Mouse (Mus musculus): ENCODE results near the gene Urb2. TPM values are rescaled to one million over a fixed set of nuclear protein-coding genes. Genes with fewer than 3 reads are reported as not detected.
A peak's percentile ranks its signal among the peaks of the same experiment; 100 is the strongest.
"Not testable (repeated sequence)": the region's sequence is repeated elsewhere in the genome, so short reads cannot be mapped to it uniquely, and the experiment has no call there.

Urb2 gene
- polyA plus RNA-seq, 1 experiment: 9.8 TPM

DNA sequence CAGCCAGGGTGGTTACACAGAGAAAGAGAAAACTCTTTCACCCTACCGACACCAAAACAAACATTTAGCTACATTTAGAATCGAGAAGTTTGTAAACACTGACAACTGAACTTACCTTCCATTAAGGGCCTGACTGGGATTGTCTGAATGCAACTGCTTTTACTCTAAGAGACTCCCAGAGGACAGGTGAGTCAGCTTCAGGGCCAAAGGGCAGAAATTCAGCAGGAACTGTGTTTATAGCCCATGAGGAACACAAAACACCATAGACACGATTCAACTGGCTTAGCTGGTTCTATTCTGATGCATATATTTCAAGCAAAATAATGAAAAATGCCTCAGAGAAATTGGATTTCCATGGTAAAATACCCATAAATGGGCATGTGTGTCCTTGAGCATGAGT, 6.6 kb upstream of the Urb2 start:
- Histone ChIP-seq H3K79me2 (ENCODE audit: control insufficient read depth, insufficient read depth) (peaks cover 99% of the 10 kb centered on the region), H3K27me3 (ENCODE audit: control insufficient read depth, insufficient read depth, insufficient read length) (no peaks in the 10 kb centered on the region), H3ac (ENCODE audit: control insufficient read depth, insufficient read length, low read depth) (no peak overlapping the region), H3K36me3 (ENCODE audit: control insufficient read depth, insufficient read depth) (peaks cover 4% of the 10 kb centered on the region), H3K79me3 (ENCODE audit: low read depth) (peaks cover 86% of the 10 kb centered on the region), H3K4me3 (ENCODE audit: insufficient read depth, poor library complexity, severe bottlenecking) (no peak overlapping the region)
- TF ChIP-seq MYOD1 (IDR thresholded peaks at IDR 0.05; ENCODE audit: control insufficient read depth, insufficient read length, low read depth) (no peak), USF1 (IDR thresholded peaks at IDR 0.05; ENCODE audit: low read depth) (no peak), MAX (IDR thresholded peaks at IDR 0.05) (no peak), MYOG (IDR thresholded peaks at IDR 0.05; ENCODE audit: control insufficient read depth, extremely low read depth, insufficient read length) (no peak), FOSL1 (IDR thresholded peaks at IDR 0.05; ENCODE audit: insufficient read depth, low read length, poor library complexity, severe bottlenecking) (no peak), CEBPB (IDR thresholded peaks at IDR 0.05; ENCODE audit: low read depth) (no peak), CTCF (IDR thresholded peaks at IDR 0.05; ENCODE audit: control insufficient read depth, insufficient read depth, insufficient read length) (no peak)

GRCm38 (mm10) chr8:124019782-124020181, 1.5 kb upstream of the Urb2 start:
- no peaks in the 10 kb centered on the region for H3K27me3 ChIP-seq (ENCODE audit: control insufficient read depth, insufficient read depth, insufficient read length)
- peaks cover 92% of the 10 kb centered on the region for H3K79me2 ChIP-seq (ENCODE audit: control insufficient read depth, insufficient read depth)
- TF ChIP-seq FOSL1 (IDR thresholded peaks at IDR 0.05; ENCODE audit: insufficient read depth, low read length, poor library complexity, severe bottlenecking): no peak
- TF ChIP-seq CEBPB (IDR thresholded peaks at IDR 0.05; ENCODE audit: low read depth): no peak
- TF ChIP-seq USF1 (IDR thresholded peaks at IDR 0.05; ENCODE audit: low read depth): no peak
- TF ChIP-seq MYOD1 (IDR thresholded peaks at IDR 0.05; ENCODE audit: control insufficient read depth, insufficient read length, low read depth): no peak
- TF ChIP-seq MAX (IDR thresholded peaks at IDR 0.05): no peak
- no peak for TF ChIP-seq CTCF (IDR thresholded peaks at IDR 0.05; ENCODE audit: control insufficient read depth, insufficient read depth, insufficient read length)
- no peak for TF ChIP-seq MYOG (IDR thresholded peaks at IDR 0.05; ENCODE audit: control insufficient read depth, extremely low read depth, insufficient read length)
- peaks cover 79% of the 10 kb centered on the region for H3K79me3 ChIP-seq (ENCODE audit: low read depth)
- H3K36me3 ChIP-seq (ENCODE audit: control insufficient read depth, insufficient read depth): peaks cover 16% of the 10 kb centered on the region
- peak overlapping the region; percentile 8 for H3K4me3 ChIP-seq (ENCODE audit: insufficient read depth, poor library complexity, severe bottlenecking)
- peak overlapping the region; percentile 5 for H3ac ChIP-seq (ENCODE audit: control insufficient read depth, insufficient read length, low read depth)

DNA sequence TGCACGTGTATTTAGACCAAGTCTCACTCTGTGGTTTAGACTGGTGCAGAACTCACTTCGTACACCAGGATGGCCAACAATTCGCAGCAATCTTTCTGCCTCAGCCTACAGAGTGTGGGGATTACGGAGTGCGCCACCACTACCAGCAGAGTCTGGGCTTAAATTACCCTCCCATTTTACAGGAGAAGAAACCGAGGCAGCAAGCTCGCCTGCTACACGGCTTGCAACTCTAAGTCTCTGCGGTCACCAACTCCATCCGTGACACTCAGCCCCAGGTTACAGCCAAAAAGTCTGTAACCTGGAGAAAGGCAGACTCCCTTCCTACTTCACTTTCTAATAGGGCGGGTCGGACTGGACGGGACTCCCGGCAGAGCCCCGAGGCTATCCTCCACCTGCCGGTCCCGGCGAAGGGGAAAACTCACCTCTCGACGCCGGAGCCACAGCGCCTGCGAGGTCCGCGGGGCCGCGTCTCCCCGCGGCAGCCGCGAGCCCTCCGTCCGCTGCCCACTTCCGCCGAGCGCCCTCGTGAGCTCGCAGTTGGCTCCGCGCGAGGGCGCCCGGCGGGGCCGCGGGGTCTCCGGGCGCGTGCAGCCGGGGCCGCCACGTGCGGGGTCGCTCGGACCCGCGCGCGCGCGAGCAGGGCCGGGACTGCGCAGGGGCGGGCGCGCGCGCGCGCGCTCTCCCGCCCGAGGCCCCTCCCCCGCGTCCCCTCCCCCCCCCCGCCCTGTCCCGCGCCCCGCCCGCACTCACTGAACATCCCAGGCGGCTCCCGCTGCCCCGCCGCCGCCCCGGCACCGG, 670 bp upstream of the Urb2 start:
- TF ChIP-seq FOSL1 (IDR thresholded peaks at IDR 0.05; ENCODE audit: insufficient read depth, low read length, poor library complexity, severe bottlenecking) (no peak), MAX (IDR thresholded peaks at IDR 0.05) (peak; percentile 93), MYOG (IDR thresholded peaks at IDR 0.05; ENCODE audit: control insufficient read depth, extremely low read depth, insufficient read length) (no peak), CEBPB (IDR thresholded peaks at IDR 0.05; ENCODE audit: low read depth) (no peak), MYOD1 (IDR thresholded peaks at IDR 0.05; ENCODE audit: control insufficient read depth, insufficient read length, low read depth) (no peak), CTCF (IDR thresholded peaks at IDR 0.05; ENCODE audit: control insufficient read depth, insufficient read depth, insufficient read length) (peak; percentile 3), USF1 (IDR thresholded peaks at IDR 0.05; ENCODE audit: low read depth) (no peak)
- H3K79me3 ChIP-seq (ENCODE audit: low read depth): peaks cover 73% of the 10 kb centered on the region
- H3K27me3 ChIP-seq (ENCODE audit: control insufficient read depth, insufficient read depth, insufficient read length): no peaks in the 10 kb centered on the region
- peaks cover 25% of the 10 kb centered on the region for H3K36me3 ChIP-seq (ENCODE audit: control insufficient read depth, insufficient read depth)
- peaks cover 84% of the 10 kb centered on the region for H3K79me2 ChIP-seq (ENCODE audit: control insufficient read depth, insufficient read depth)
- peak overlapping the region; percentile 88 for H3K4me3 ChIP-seq (ENCODE audit: insufficient read depth, poor library complexity, severe bottlenecking)
- H3ac ChIP-seq (ENCODE audit: control insufficient read depth, insufficient read length, low read depth): peak overlapping the region; percentile 94

DNA sequence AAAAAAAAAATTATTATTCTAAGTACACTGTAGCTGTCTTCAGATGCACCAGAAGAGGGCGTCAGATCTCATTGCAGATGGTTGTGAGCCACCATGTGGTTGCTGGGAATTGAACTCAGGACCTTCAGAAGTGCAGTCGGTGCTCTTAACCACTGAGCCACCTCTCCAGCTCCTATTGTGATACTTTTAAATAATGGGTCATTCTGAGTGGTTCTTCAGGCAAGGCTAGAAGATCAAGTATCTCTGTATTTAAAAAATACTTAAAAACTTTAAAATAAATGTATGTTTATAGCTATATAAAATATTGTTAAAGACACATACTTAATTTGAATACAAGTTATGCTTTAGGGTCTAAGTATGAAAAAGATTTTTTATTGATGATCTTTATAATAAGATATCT, 5.0 kb downstream of the Urb2 start:
- not testable (repeated sequence) for H3K27me3 ChIP-seq (ENCODE audit: control insufficient read depth, insufficient read depth, insufficient read length); H3K4me3 ChIP-seq (ENCODE audit: insufficient read depth, poor library complexity, severe bottlenecking); H3ac ChIP-seq (ENCODE audit: control insufficient read depth, insufficient read length, low read depth)
- Histone ChIP-seq H3K79me2 (ENCODE audit: control insufficient read depth, insufficient read depth) (peaks cover 59% of the 10 kb centered on the region), H3K79me3 (ENCODE audit: low read depth) (peaks cover 27% of the 10 kb centered on the region), H3K36me3 (ENCODE audit: control insufficient read depth, insufficient read depth) (peaks cover 75% of the 10 kb centered on the region)

- TF ChIP-seq CTCF (IDR thresholded peaks at IDR 0.05; ENCODE audit: control insufficient read depth, insufficient read depth, insufficient read length) (no peak), USF1 (IDR thresholded peaks at IDR 0.05; ENCODE audit: low read depth) (no peak), MYOG (IDR thresholded peaks at IDR 0.05; ENCODE audit: control insufficient read depth, extremely low read depth, insufficient read length) (no peak), MYOD1 (IDR thresholded peaks at IDR 0.05; ENCODE audit: control insufficient read depth, insufficient read length, low read depth) (no peak), MAX (IDR thresholded peaks at IDR 0.05) (no peak), CEBPB (IDR thresholded peaks at IDR 0.05; ENCODE audit: low read depth) (no peak)
- H3K36me3 ChIP-seq (ENCODE audit: control insufficient read depth, insufficient read depth): peaks cover 76% of the 10 kb centered on the region
- no peak overlapping the region for H3K4me3 ChIP-seq (ENCODE audit: insufficient read depth, poor library complexity, severe bottlenecking)
- peaks cover 13% of the 10 kb centered on the region for H3K79me3 ChIP-seq (ENCODE audit: low read depth)
- no peaks in the 10 kb centered on the region for H3K27me3 ChIP-seq (ENCODE audit: control insufficient read depth, insufficient read depth, insufficient read length)
- H3K79me2 ChIP-seq (ENCODE audit: control insufficient read depth, insufficient read depth): peaks cover 47% of the 10 kb centered on the region
- no peak overlapping the region for H3ac ChIP-seq (ENCODE audit: control insufficient read depth, insufficient read length, low read depth)
Observed at GRCm38 (mm10) chr8:124027831-124028230, 6.5 kb downstream of the Urb2 start.

GRCm38 (mm10) chr8:124033400-124033799, 12.1 kb downstream of the Urb2 start:
- Histone ChIP-seq H3ac (ENCODE audit: control insufficient read depth, insufficient read length, low read depth) (no peak overlapping the region), H3K79me2 (ENCODE audit: control insufficient read depth, insufficient read depth) (peaks cover 26% of the 10 kb centered on the region), H3K4me3 (ENCODE audit: insufficient read depth, poor library complexity, severe bottlenecking) (no peak overlapping the region), H3K79me3 (ENCODE audit: low read depth) (no peaks in the 10 kb centered on the region), H3K27me3 (ENCODE audit: control insufficient read depth, insufficient read depth, insufficient read length) (no peaks in the 10 kb centered on the region), H3K36me3 (ENCODE audit: control insufficient read depth, insufficient read depth) (peaks cover 70% of the 10 kb centered on the region)
- no peak for TF ChIP-seq FOSL1 (IDR thresholded peaks at IDR 0.05; ENCODE audit: insufficient read depth, low read length, poor library complexity, severe bottlenecking)
- TF ChIP-seq USF1 (IDR thresholded peaks at IDR 0.05; ENCODE audit: low read depth): no peak
- no peak for TF ChIP-seq CEBPB (IDR thresholded peaks at IDR 0.05; ENCODE audit: low read depth)
- no peak for TF ChIP-seq MAX (IDR thresholded peaks at IDR 0.05)
- no peak for TF ChIP-seq MYOD1 (IDR thresholded peaks at IDR 0.05; ENCODE audit: control insufficient read depth, insufficient read length, low read depth)
- no peak for TF ChIP-seq CTCF (IDR thresholded peaks at IDR 0.05; ENCODE audit: control insufficient read depth, insufficient read depth, insufficient read length)
- no peak for TF ChIP-seq MYOG (IDR thresholded peaks at IDR 0.05; ENCODE audit: control insufficient read depth, extremely low read depth, insufficient read length)

All from C2C12 (cell line).